Mouse (Mus musculus): Measurements from ENCODE around the gene Olfr572. TPM values are rescaled to one million over a fixed set of nuclear protein-coding genes. Genes with fewer than 3 reads are reported as not detected.

Gene Olfr572
- total and polyA plus RNA-seq, 3 experiments = not detected

- in situ Hi-C loops (cut with MboI; ENCODE audit: low pct_ligation_motif_present, low pct_unique_long_range_greater_than_20kb, low sequenced_read_pairs) (no loop called here), dilution Hi-C loops (cut with MboI; ENCODE audit: extremely low pct_ligation_motif_present, extremely low pct_unique_long_range_greater_than_20kb, low sequenced_read_pairs) (no loop called here)
- Histone ChIP-seq H3K4me3 (replicated peaks in 1 of 3; ENCODE audit: low read depth in 2 of 3, low read length in 2 of 3, poor library complexity in 1 of 3) (no peak within 1 kb of the TSS), H3K4me1 (ENCODE audit: control insufficient read depth in 1 of 2, insufficient read depth in 2 of 2) (no peaks in the 10 kb centered on the region), H3K27me3 (replicated peaks) (no peaks in the 10 kb centered on the region), H3K9me3 (replicated peaks; ENCODE audit: low read length) (no peaks in the 10 kb centered on the region), H3K9ac (ENCODE audit: insufficient read depth, low read depth) (no peak within 1 kb of the TSS), H3K79me2 (replicated peaks; ENCODE audit: control insufficient read depth, extremely low read depth, insufficient read depth, poor library complexity, severe bottlenecking) (no peaks in the 10 kb centered on the region), H3K36me3 (replicated peaks in 1 of 2; ENCODE audit: control insufficient read depth in 1 of 2, insufficient read depth in 1 of 2, low read length in 1 of 2) (no peaks in the 10 kb centered on the region), H3K4me2 (ENCODE audit: insufficient read depth, low read depth, poor library complexity, severe bottlenecking) (no peak within 1 kb of the TSS), H3K27ac (ENCODE audit: insufficient read depth, low read depth) (no peak within 1 kb of the TSS)
- no peak for DNase-seq (ENCODE audit: extremely low read depth)
- TF ChIP-seq CHD2 (IDR thresholded peaks at IDR 0.05; ENCODE audit: low read length) (no peak), NELFE (IDR thresholded peaks at IDR 0.05; ENCODE audit: low read depth, low read length) (no peak), E2F4 (IDR thresholded peaks at IDR 0.05; ENCODE audit: insufficient replicate concordance, low read depth, low read length) (no peak), MXI1 (IDR thresholded peaks at IDR 0.05; ENCODE audit: low read depth, low read length) (no peak), TBP (conservative IDR thresholded peaks at IDR 0.05; ENCODE audit: low read depth, low read length) (no peak), ELF1 (IDR thresholded peaks at IDR 0.05; ENCODE audit: low read depth, low read length) (no peak), ETS1 (conservative IDR thresholded peaks at IDR 0.05; ENCODE audit: low read depth, low read length) (no peak), POLR2A (IDR thresholded peaks at IDR 0.05; ENCODE audit: low read depth, low read length) (no peak), CHD1 (IDR thresholded peaks at IDR 0.05; ENCODE audit: low read depth, low read length) (no peak), CTCF (conservative IDR thresholded peaks at IDR 0.05 in 1 of 2, IDR thresholded peaks at IDR 0.05 in 1 of 2; ENCODE audit: low read depth in 2 of 2, low read length in 2 of 2) (no peak), ZC3H11A (IDR thresholded peaks at IDR 0.05; ENCODE audit: low read depth, low read length) (no peak), TCF12 (IDR thresholded peaks at IDR 0.05; ENCODE audit: low read depth, low read length) (no peak), IRF4 (IDR thresholded peaks at IDR 0.05; ENCODE audit: low read depth, low read length) (no peak), MYC (IDR thresholded peaks at IDR 0.05; ENCODE audit: low read depth, low read length) (no peak), HCFC1 (IDR thresholded peaks at IDR 0.05; ENCODE audit: low read depth, low read length) (no peak), NRF1 (IDR thresholded peaks at IDR 0.05; ENCODE audit: low read depth, low read length) (no peak), BHLHE40 (IDR thresholded peaks at IDR 0.05; ENCODE audit: low read depth, low read length) (no peak), USF1 (IDR thresholded peaks at IDR 0.05; ENCODE audit: low read depth, low read length) (no peak), MAFK (IDR thresholded peaks at IDR 0.05; ENCODE audit: insufficient replicate concordance, low read length) (no peak)
These were observed 18.3 kb downstream of the Olfr572 start, which contains the start of gene Olfr573-ps1 for GRCm38 (mm10) chr7:102942475-102942874. TSS of gene Olfr573-ps1 (minus strand) at chr7:102942575.

- DNase-seq (ENCODE audit: extremely low read depth) = no peak
- Histone ChIP-seq H3K4me2 (ENCODE audit: insufficient read depth, low read depth, poor library complexity, severe bottlenecking) (no peak overlapping the region), H3K4me3 (replicated peaks in 1 of 3; ENCODE audit: low read depth in 2 of 3, low read length in 2 of 3, poor library complexity in 1 of 3) (no peak overlapping the region), H3K9ac (ENCODE audit: insufficient read depth, low read depth) (no peak overlapping the region), H3K9me3 (replicated peaks; ENCODE audit: low read length) (no peaks in the 10 kb centered on the region), H3K27ac (ENCODE audit: insufficient read depth, low read depth) (no peak overlapping the region), H3K79me2 (replicated peaks; ENCODE audit: control insufficient read depth, extremely low read depth, insufficient read depth, poor library complexity, severe bottlenecking) (no peaks in the 10 kb centered on the region), H3K4me1 (ENCODE audit: control insufficient read depth in 1 of 2, insufficient read depth in 2 of 2) (no peaks in the 10 kb centered on the region), H3K27me3 (replicated peaks) (no peaks in the 10 kb centered on the region), H3K36me3 (replicated peaks in 1 of 2; ENCODE audit: control insufficient read depth in 1 of 2, insufficient read depth in 1 of 2, low read length in 1 of 2) (no peaks in the 10 kb centered on the region)
- no peak for TF ChIP-seq NRF1 (IDR thresholded peaks at IDR 0.05; ENCODE audit: low read depth, low read length)
- no peak for TF ChIP-seq ZKSCAN1 (IDR thresholded peaks at IDR 0.05; ENCODE audit: borderline replicate concordance, low read depth, low read length)
- no peak for TF ChIP-seq BHLHE40 (IDR thresholded peaks at IDR 0.05; ENCODE audit: low read depth, low read length)
- TF ChIP-seq IRF4 (IDR thresholded peaks at IDR 0.05; ENCODE audit: low read depth, low read length) = no peak
- no peak for TF ChIP-seq UBTF (IDR thresholded peaks at IDR 0.05; ENCODE audit: low read depth, low read length)
- TF ChIP-seq KAT2A (IDR thresholded peaks at IDR 0.05; ENCODE audit: insufficient replicate concordance, low read length) = no peak
- TF ChIP-seq RCOR1 (conservative IDR thresholded peaks at IDR 0.05; ENCODE audit: low read depth, low read length) = no peak
- no peak for TF ChIP-seq CHD2 (IDR thresholded peaks at IDR 0.05; ENCODE audit: low read length)
- no peak for TF ChIP-seq ZMIZ1 (IDR thresholded peaks at IDR 0.05; ENCODE audit: low read depth, low read length)
- no peak for TF ChIP-seq TCF12 (IDR thresholded peaks at IDR 0.05; ENCODE audit: low read depth, low read length)
- TF ChIP-seq SIN3A (IDR thresholded peaks at IDR 0.05; ENCODE audit: low read length) = no peak
- TF ChIP-seq USF2 (conservative IDR thresholded peaks at IDR 0.05; ENCODE audit: low read depth, low read length) = no peak
- TF ChIP-seq POLR2AphosphoS2 (IDR thresholded peaks at IDR 0.05; ENCODE audit: low read depth, low read length) = no peak
- in situ Hi-C loops (cut with MboI; ENCODE audit: low pct_ligation_motif_present, low pct_unique_long_range_greater_than_20kb, low sequenced_read_pairs) = no loop called here
- dilution Hi-C loops (cut with MboI; ENCODE audit: extremely low pct_ligation_motif_present, extremely low pct_unique_long_range_greater_than_20kb, low sequenced_read_pairs) = no loop called here
These were observed 19.2 kb downstream of the Olfr572 start for GRCm38 (mm10) chr7:102943417-102943816.

Measured in CH12.LX (cell line).